ENCODE assay signal across 13 mouse cellular contexts in genomic region chr8:64826461-64826860, GRCm38 (mm10). TPM values are rescaled to one million over a fixed set of nuclear protein-coding genes. Genes with fewer than 3 reads are reported as not detected.
DNase-seq lines count a peak whose midpoint lies in the region; ATAC-seq lines count a peak whose summit lies in the region.
"Had no signal": no experiment of that assay in that cellular context is flagged by ENCODE, and none has a peak within 500 bp of the region (broad histone marks: within the 10 kb centered on the region; RNA-seq: fewer than 3 reads in every experiment).

No protein-coding gene starts in this region.

- H3K36me3 ChIP-seq in forebrain, embryonic 13.5 days (ENCODE audit: poor library complexity, severe bottlenecking), result peaks cover 29% of the 10 kb centered on the region
- H3K36me3 ChIP-seq in forebrain, embryonic 16.5 days (ENCODE audit: control insufficient read depth, insufficient read depth), result peaks cover under 1% of the 10 kb centered on the region; the same call in 1 of the 2 replicates
- H3K36me3 ChIP-seq in hindbrain, embryonic 11.5 days (ENCODE audit: control insufficient read depth, insufficient read depth, low read length), result peaks cover 2% of the 10 kb centered on the region; the same call in 1 of the 2 replicates

- no peak for ATAC-seq in forebrain, embryonic 13.5 days
- no peak for ATAC-seq in forebrain, embryonic 16.5 days
- peak; percentile 13; the same call in 1 of the 2 replicates for ATAC-seq in neutrophil, adult 5-6 weeks (ENCODE audit: extremely low read depth, insufficient number of reproducible peaks, low FRiP score, poor library complexity, severe bottlenecking)
- ATAC-seq in hindbrain, embryonic 11.5 days (ENCODE audit: low FRiP score), result no peak

- WGBS in forebrain, embryonic 13.5 days, result 79% methylated on average over 8 of the region's 8 CpGs
- 80% methylated on average over 8 of the region's 8 CpGs for WGBS in forebrain, embryonic 16.5 days
- 86% methylated on average over 8 of the region's 8 CpGs for WGBS in hindbrain, embryonic 11.5 days

- no peak overlapping the region for H3K4me3 ChIP-seq in forebrain, embryonic 13.5 days
- no peak overlapping the region for H3K4me3 ChIP-seq in forebrain, embryonic 16.5 days (replicated peaks; ENCODE audit: low read length)
- no peak overlapping the region for H3K4me3 ChIP-seq in hindbrain, embryonic 11.5 days (ENCODE audit: low read depth, low read length)
- H3K4me3 ChIP-seq: erythroblast, embryonic 14.5 days; midbrain, embryonic 12.5 days had no signal

- intact Hi-C loops in left cerebral cortex, postnatal 10 days (cut with DNase I), result no loop called here

- no peak overlapping the region for H3K9ac ChIP-seq in forebrain, embryonic 13.5 days
- H3K9ac ChIP-seq in forebrain, embryonic 16.5 days (replicated peaks; ENCODE audit: low read depth, low read length), result no peak overlapping the region
- no peak overlapping the region for H3K9ac ChIP-seq in hindbrain, embryonic 11.5 days (ENCODE audit: low read depth, low read length)
- H3K9ac ChIP-seq: midbrain, embryonic 12.5 days had no signal

- no peaks in the 10 kb centered on the region for H3K27me3 ChIP-seq in forebrain, embryonic 13.5 days
- H3K27me3 ChIP-seq in forebrain, embryonic 16.5 days (replicated peaks; ENCODE audit: control insufficient read depth, insufficient read depth, low read length), result no peaks in the 10 kb centered on the region
- H3K27me3 ChIP-seq in hindbrain, embryonic 11.5 days (ENCODE audit: control insufficient read depth, insufficient read depth, low read length), result no peaks in the 10 kb centered on the region
- H3K27me3 ChIP-seq: midbrain, embryonic 12.5 days had no signal

- peak overlapping the region; percentile 25; the same call in 1 of the 2 replicates for H3K27ac ChIP-seq in forebrain, embryonic 13.5 days
- H3K27ac ChIP-seq in forebrain, embryonic 16.5 days (ENCODE audit: low read length), result no peak overlapping the region
- no peak overlapping the region for H3K27ac ChIP-seq in hindbrain, embryonic 11.5 days (ENCODE audit: low read depth, low read length)
- H3K27ac ChIP-seq: midbrain, embryonic 12.5 days had no signal

- no peak overlapping the region for H3K4me2 ChIP-seq in forebrain, embryonic 13.5 days
- H3K4me2 ChIP-seq in forebrain, embryonic 16.5 days (ENCODE audit: low read length), result no peak overlapping the region
- no peak overlapping the region for H3K4me2 ChIP-seq in hindbrain, embryonic 11.5 days (replicated peaks; ENCODE audit: low read depth, low read length)
- H3K4me2 ChIP-seq: midbrain, embryonic 12.5 days had no signal

- DNase-seq in ovary, adult 18-20 months (ENCODE audit: low spot score), result peak; percentile 79
- no peak for DNase-seq in ovary, postnatal 10 days (ENCODE audit: low spot score)
- peak; percentile 75 for DNase-seq in adrenal gland, postnatal 25 days
- DNase-seq in hindbrain, embryonic 11.5 days (ENCODE audit: low spot score), result no peak
- DNase-seq in left cerebral cortex, postnatal 10 days (ENCODE audit: extremely low spot score in 1 of 2, low spot score in 2 of 2), result no peak
- DNase-seq: cerebellum, postnatal 25 days; heart, postnatal 36 days; retina, postnatal 1 day had no signal

- no peaks in the 10 kb centered on the region for H3K9me3 ChIP-seq in forebrain, embryonic 13.5 days (replicated peaks)
- H3K9me3 ChIP-seq in forebrain, embryonic 16.5 days (ENCODE audit: control insufficient read depth, low read length), result no peaks in the 10 kb centered on the region
- H3K9me3 ChIP-seq in hindbrain, embryonic 11.5 days (ENCODE audit: control insufficient read depth, low read length), result no peaks in the 10 kb centered on the region
- H3K9me3 ChIP-seq: midbrain, embryonic 12.5 days had no signal

- peaks cover 11% of the 10 kb centered on the region; the same call in 1 of the 2 replicates for H3K4me1 ChIP-seq in forebrain, embryonic 13.5 days
- no peaks in the 10 kb centered on the region for H3K4me1 ChIP-seq in forebrain, embryonic 16.5 days (replicated peaks; ENCODE audit: control insufficient read depth, insufficient read depth, low read length)
- H3K4me1 ChIP-seq in hindbrain, embryonic 11.5 days (replicated peaks; ENCODE audit: control insufficient read depth, insufficient read depth, low read length), result no peaks in the 10 kb centered on the region

RNA-seq across cellular contexts. Expression of gene Klhl2, which starts 23.4 kb away (rescaled TPM):
- 12.5 and 13.9 TPM in 2 replicates for polyA plus RNA-seq in forebrain, embryonic 13.5 days (2015; fragmentation: Nextera tagmentation; extraction: Ambion mirVana)
- 30.1 and 32.9 TPM in 2 replicates for polyA plus RNA-seq in forebrain, embryonic 16.5 days (2015; fragmentation: Nextera tagmentation; extraction: Ambion mirVana)
- 88.0 and 88.5 TPM in 2 replicates for total RNA-seq in adrenal gland, postnatal 25 days (2021)
- 80.2 and 82.5 TPM in 2 replicates for total RNA-seq in neutrophil, adult 5-6 weeks (2017)
- 14.9 and 19.3 TPM in 2 replicates for polyA plus RNA-seq in hindbrain, embryonic 11.5 days (2014; fragmentation: Nextera tagmentation; extraction: Ambion mirVana)
- 100 to 1,000 TPM; 124 to 128 TPM for total RNA-seq in left cerebral cortex, postnatal 10 days (2021)

Comparison
In these comparisons a context has a peak if more than half of its experiments do, and no peak if none do; other contexts are left out.
1. DNase-seq: peak in ovary, adult 18-20 months (single experiment) and adrenal gland, postnatal 25 days (single experiment); none in ovary, postnatal 10 days (single experiment), hindbrain, embryonic 11.5 days (single experiment) and left cerebral cortex, postnatal 10 days (0 of 2).